Mouse (Mus musculus) layer of hippocampus, postnatal 25 days (tissue): Measurements from ENCODE around the gene Prkacb. TPM values are rescaled to one million over a fixed set of nuclear protein-coding genes. Genes with fewer than 3 reads are reported as not detected.
A peak's percentile ranks its signal among the peaks of the same experiment; 100 is the strongest.

ENCODE experiments used
- DNase-seq, 2 experiments: peaks; one replicate each; pipeline ENCODE4 v3.0.0; 2022; ENCODE audit warnings: mixed read lengths in 2 of 2, low spot score in 1 of 2; ENCODE audit errors: extremely low spot score in 1 of 2
- total RNA-seq, 2 experiments: library from RNA; stranded (reverse); gene quantifications; 2 replicates each; pipeline ENCODE4 v1.2.3; 2021

Gene Prkacb
- total RNA-seq, result 100 to 1,000 TPM; 234 to 269 TPM

- peak; percentile 84 to 94 for DNase-seq
These were observed at the start of gene Prkacb for GRCm38 (mm10) chr3:146812901-146813393. TSS of gene Prkacb (minus strand) at chr3:146812990.

- DNase-seq, result no peak
These were observed 47.5 kb upstream of the Prkacb start for GRCm38 (mm10) chr3:146860308-146860707.

GRCm38 (mm10) chr3:146857373-146857772 is 44.6 kb upstream of the Prkacb start:
- DNase-seq, result no peak

GRCm38 (mm10) chr3:146854473-146855087 is 41.8 kb upstream of the Prkacb start:
- no peak for DNase-seq

GRCm38 (mm10) chr3:146851966-146852891 is 39.4 kb upstream of the Prkacb start, which contains the start of gene Ttll7:
TSS of gene Ttll7 (plus strand) at chr3:146852367.
- DNase-seq, result peak; percentile 76 to 80

- DNase-seq, result no peak
These were observed 36.6 kb upstream of the Prkacb start for GRCm38 (mm10) chr3:146849360-146849759.

GRCm38 (mm10) chr3:146848112-146848511 is 35.3 kb upstream of the Prkacb start:
- no peak for DNase-seq

GRCm38 (mm10) chr3:146846237-146846636 is 33.4 kb upstream of the Prkacb start:
- DNase-seq, result no peak

GRCm38 (mm10) chr3:146843470-146843869 is 30.7 kb upstream of the Prkacb start:
- DNase-seq, result no peak

GRCm38 (mm10) chr3:146842766-146843165 is 30.0 kb upstream of the Prkacb start:
- no peak for DNase-seq

GRCm38 (mm10) chr3:146820718-146821117 is 7.9 kb upstream of the Prkacb start:
- DNase-seq, result no peak

- DNase-seq, result no peak
These were observed 834 bp upstream of the Prkacb start for GRCm38 (mm10) chr3:146813624-146814023.

GRCm38 (mm10) chr3:146812041-146812878 is 530 bp downstream of the Prkacb start:
- peak in 1 of 2 experiments; percentile 10 for DNase-seq

- DNase-seq, result no peak
These were observed 19.1 kb downstream of the Prkacb start for GRCm38 (mm10) chr3:146793554-146794257.

GRCm38 (mm10) chr3:146792144-146792748 is 20.5 kb downstream of the Prkacb start:
- no peak for DNase-seq

GRCm38 (mm10) chr3:146784233-146784632 is 28.6 kb downstream of the Prkacb start:
- DNase-seq, result no peak

GRCm38 (mm10) chr3:146783645-146784225 is 29.1 kb downstream of the Prkacb start:
- DNase-seq, result no peak

GRCm38 (mm10) chr3:146782548-146782947 is 30.2 kb downstream of the Prkacb start:
- no peak for DNase-seq

GRCm38 (mm10) chr3:146781131-146781530 is 31.7 kb downstream of the Prkacb start:
- no peak for DNase-seq
